Mouse (Mus musculus): ENCODE measurements around the gene Hoxd13. TPM values are rescaled to one million over a fixed set of nuclear protein-coding genes. Genes with fewer than 3 reads are reported as not detected.

Gene Hoxd13
- polyA plus RNA-seq, 1 experiment = not detected

- DNase-seq (ENCODE audit: low read depth, low spot score) = no peak
These were observed 10.9 kb downstream of the Hoxd13 start, which contains the start of gene Hoxd11 for GRCm38 (mm10) chr2:74678891-74679595. Hoxd11 (plus strand) TSS chr2:74679557.

GRCm38 (mm10) chr2:74679596-74679971 lies 11.5 kb downstream of the Hoxd13 start:
- DNase-seq (ENCODE audit: low read depth, low spot score) = no peak
- WGBS = 4% methylated on average over 26 of the region's 26 CpGs

More at GRCm38 (mm10) chr2:74678891-74679595, 10.9 kb downstream of the Hoxd13 start, which contains the start of gene Hoxd11:
- 9% methylated on average over 15 of the region's 15 CpGs for WGBS

GRCm38 (mm10) chr2:74679980-74680379 lies 11.9 kb downstream of the Hoxd13 start:
- DNase-seq (ENCODE audit: low read depth, low spot score) = no peak
- WGBS = 8% methylated on average over 23 of the region's 23 CpGs

GRCm38 (mm10) chr2:74680561-74681398 lies 12.7 kb downstream of the Hoxd13 start:
- DNase-seq (ENCODE audit: low read depth, low spot score) = no peak
- WGBS = 21% methylated on average over 21 of the region's 21 CpGs

GRCm38 (mm10) chr2:74681594-74682531 lies 13.8 kb downstream of the Hoxd13 start:
- DNase-seq (ENCODE audit: low read depth, low spot score) = no peak
- WGBS = 4% methylated on average over 78 of the region's 78 CpGs

- WGBS = 3% methylated on average over 51 of the region's 51 CpGs
- no peak for DNase-seq (ENCODE audit: low read depth, low spot score)
These were observed 14.7 kb downstream of the Hoxd13 start for GRCm38 (mm10) chr2:74682796-74683195.

GRCm38 (mm10) chr2:74683471-74683951 lies 15.4 kb downstream of the Hoxd13 start:
- no peak for DNase-seq (ENCODE audit: low read depth, low spot score)
- 4% methylated on average over 18 of the region's 18 CpGs for WGBS

GRCm38 (mm10) chr2:74684106-74684505 lies 16.0 kb downstream of the Hoxd13 start:
- no peak for DNase-seq (ENCODE audit: low read depth, low spot score)
- 30% methylated on average over 12 of the region's 12 CpGs for WGBS

- WGBS = 48% methylated on average over 4 of the region's 4 CpGs
- no peak for DNase-seq (ENCODE audit: low read depth, low spot score)
These were observed 17.0 kb downstream of the Hoxd13 start for GRCm38 (mm10) chr2:74685059-74685603.

GRCm38 (mm10) chr2:74686301-74686987 lies 18.3 kb downstream of the Hoxd13 start:
- 12% methylated on average over 17 of the region's 17 CpGs for WGBS
- no peak for DNase-seq (ENCODE audit: low read depth, low spot score)

- WGBS = 11% methylated on average over 27 of the region's 27 CpGs
- no peak for DNase-seq (ENCODE audit: low read depth, low spot score)
These were observed 19.0 kb downstream of the Hoxd13 start for GRCm38 (mm10) chr2:74686988-74687697.

GRCm38 (mm10) chr2:74687698-74688555 lies 19.8 kb downstream of the Hoxd13 start:
- WGBS = 13% methylated on average over 31 of the region's 31 CpGs

GRCm38 (mm10) chr2:74688795-74689573 lies 20.9 kb downstream of the Hoxd13 start:
- 23% methylated on average over 12 of the region's 12 CpGs for WGBS
- no peak for DNase-seq (ENCODE audit: low read depth, low spot score)

More at GRCm38 (mm10) chr2:74687698-74688555, 19.8 kb downstream of the Hoxd13 start:
- DNase-seq (ENCODE audit: low read depth, low spot score) = no peak

GRCm38 (mm10) chr2:74689574-74690337 lies 21.6 kb downstream of the Hoxd13 start:
- 7% methylated on average over 24 of the region's 24 CpGs for WGBS
- no peak for DNase-seq (ENCODE audit: low read depth, low spot score)

- DNase-seq (ENCODE audit: low read depth, low spot score) = no peak
- 23% methylated on average over 8 of the region's 8 CpGs for WGBS
These were observed 22.2 kb downstream of the Hoxd13 start for GRCm38 (mm10) chr2:74690338-74690716.

Data from large intestine, adult 2 months (tissue).